Mouse (Mus musculus) pancreas, adult 10 weeks (tissue): ENCODE data around the gene Exosc7. TPM values are rescaled to one million over a fixed set of nuclear protein-coding genes. Genes with fewer than 3 reads are reported as not detected.

Experiments
- polyA plus RNA-seq: library from polyadenylated mRNA; stranded (reverse); fragments of 350-450 nt; fragmentation: Illumina TruSeq; extraction: RNeasy Lipid Tissue Mini Kit (QIAGEN cat#74804); gene quantifications from one replicate; pipeline ENCODE4 v1.2.3, GENCODE M21; 2015; ENCODE audit warnings: low read depth, low replicate concordance; ENCODE audit not compliant: insufficient read depth

Gene Exosc7
- polyA plus RNA-seq = 16.4 TPM

GRCm38 (mm10) chr9:123112805-123113521, at the start of gene Exosc7, which contains the start of gene Zdhhc3:
TSS of gene Exosc7 (plus strand) at chr9:123113215.
TSS of gene Zdhhc3 (minus strand) at chr9:123113205.

GRCm38 (mm10) chr9:123150241-123151020, 37.4 kb downstream of the Exosc7 start, which contains the start of gene Clec3b:
TSS of gene Clec3b (plus strand) at chr9:123150946.

Other genes with a start within 250 kb of the Exosc7 start
- 14.4 TPM for gene Zfp445, start 247.2 kb upstream of the Exosc7 start, polyA plus RNA-seq
- gene Zkscan7, start 227.5 kb upstream of the Exosc7 start, polyA plus RNA-seq = 6.2 TPM
- 1.5 TPM for gene Zfp105, start 190.1 kb upstream of the Exosc7 start, polyA plus RNA-seq
- 5.9 TPM for gene 1110059G10Rik, start 162.2 kb upstream of the Exosc7 start, polyA plus RNA-seq
- gene Kif15, start 162.2 kb upstream of the Exosc7 start, polyA plus RNA-seq = not detected
- gene Tmem42, start 91.9 kb upstream of the Exosc7 start, polyA plus RNA-seq = 9.6 TPM
- gene Tgm4, start 78.5 kb upstream of the Exosc7 start, polyA plus RNA-seq = 1.9 TPM
- 9.0 TPM for gene Zdhhc3, start within 50 bp of the Exosc7 start, polyA plus RNA-seq
- 71.5 TPM for gene Clec3b, start 37.7 kb downstream of the Exosc7 start, polyA plus RNA-seq
- gene Cdcp1, start 102.8 kb downstream of the Exosc7 start, polyA plus RNA-seq = 4.1 TPM
- gene Tmem158, start 147.5 kb downstream of the Exosc7 start, polyA plus RNA-seq = 1.8 TPM